Mouse (Mus musculus): Measurements from ENCODE around the gene Ptpn7.

DNA sequence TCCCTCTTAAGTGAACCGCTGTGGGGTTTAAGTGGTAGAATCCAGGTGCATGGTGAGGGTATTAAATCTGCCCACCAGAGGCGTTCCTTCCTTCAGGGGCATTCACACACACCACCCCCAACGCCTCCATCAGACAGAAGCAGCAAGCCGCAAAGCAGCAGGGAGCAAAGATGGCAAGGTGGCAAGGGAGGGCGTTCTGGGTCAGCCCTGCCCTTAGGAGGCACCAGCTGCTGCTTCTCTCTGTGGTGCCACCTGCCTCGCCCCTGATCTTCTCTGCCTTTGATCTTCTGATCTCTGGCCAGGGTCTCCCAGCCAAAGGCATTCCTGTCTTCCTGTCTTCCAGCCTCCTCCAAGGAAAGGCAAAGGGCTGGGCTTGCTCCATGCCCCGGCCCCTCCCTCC, 46.5 kb upstream of the Ptpn7 start:
- TF ChIP-seq CTCF (conservative IDR thresholded peaks at IDR 0.05 in 1 of 2, IDR thresholded peaks at IDR 0.05 in 1 of 2; ENCODE audit: low read depth in 2 of 2, low read length in 2 of 2) (no peak), ZKSCAN1 (IDR thresholded peaks at IDR 0.05; ENCODE audit: borderline replicate concordance, low read depth, low read length) (no peak)

Measured in CH12.LX (cell line).